Mouse (Mus musculus) forebrain, embryonic 16.5 days (tissue): ENCODE results near the gene Gm20388. TPM values are rescaled to one million over a fixed set of nuclear protein-coding genes. Genes with fewer than 3 reads are reported as not detected.
"Not testable (repeated sequence)": the region's sequence is repeated elsewhere in the genome, so short reads cannot be mapped to it uniquely, and the experiment has no call there.

Experiments
- ATAC-seq: fragments of 200-750 bp; cut with Nextera tagmentation; 2 replicates; pipeline ENCODE4 v1.8.0; 2017; ENCODE audit warnings: mild to moderate bottlenecking, moderate library complexity
- H3K27ac ChIP-seq: fragments of 300-500 bp; sonication (generic); 2 replicates; pipeline ENCODE4 v1.5.1; 2014; ENCODE audit warnings: low read length, control low read depth
- H3K27me3 ChIP-seq: fragments of 300-500 bp; sonication (generic); replicated peaks from 2 replicates; pipeline ENCODE4 v1.6.1; 2014; ENCODE audit warnings: low read length; ENCODE audit not compliant: control insufficient read depth, insufficient read depth
- H3K36me3 ChIP-seq: fragments of 300-500 bp; sonication (generic); 2 replicates; pipeline ENCODE4 v1.6.1; 2014; ENCODE audit not compliant: control insufficient read depth, insufficient read depth
- H3K4me1 ChIP-seq: fragments of 300-500 bp; sonication (generic); replicated peaks from 2 replicates; pipeline ENCODE4 v1.6.1; 2014; ENCODE audit warnings: low read length; ENCODE audit not compliant: control insufficient read depth, insufficient read depth
- H3K4me2 ChIP-seq: fragments of 300-500 bp; sonication (generic); 2 replicates; pipeline ENCODE4 v1.6.1; 2014; ENCODE audit warnings: mild to moderate bottlenecking, low read length, control low read depth
- H3K4me3 ChIP-seq: fragments of 300-500 bp; sonication (generic); replicated peaks from 2 replicates; pipeline ENCODE4 v1.5.1; 2014; ENCODE audit warnings: mild to moderate bottlenecking, low read length, control low read depth
- H3K9ac ChIP-seq: fragments of 300-500 bp; sonication (generic); replicated peaks from 2 replicates; pipeline ENCODE4 v1.6.1; 2014; ENCODE audit warnings: low read depth, low read length, control low read depth
- H3K9me3 ChIP-seq: fragments of 300-500 bp; sonication (generic); 2 replicates; pipeline ENCODE4 v1.6.1; 2016; ENCODE audit warnings: low read length; ENCODE audit not compliant: control insufficient read depth
- WGBS: fragments of 180-500 bp; shearing (Covaris S2); extraction: QIAGEN DNeasy Blood & Tissue Kit; methylation state at CpG from one replicate; pipeline ENCODE4 v1.1.7; 2014; 5-methylcytosine and 5-hydroxymethylcytosine counted together
- polyA plus RNA-seq: library from polyadenylated mRNA; unstranded; fragments of >200 nt; fragmentation: Nextera tagmentation; extraction: Ambion mirVana; gene quantifications from 2 replicates; pipeline ENCODE4 v1.2.1, GENCODE M21; 2015

Gm20388 gene
- polyA plus RNA-seq, 1 experiment from 2014 or later, result 4.7 TPM

GRCm38 (mm10) chr8:123097216-123097615, 3186.6 kb downstream of the Gm20388 start:
- Histone ChIP-seq H3K9ac (no peak overlapping the region), H3K4me1 (peaks cover 3% of the 10 kb centered on the region)

GRCm38 (mm10) chr8:123097786-123098584, 3187.3 kb downstream of the Gm20388 start:
- peaks cover 16% of the 10 kb centered on the region; the same call in 1 of the 2 replicates for H3K36me3 ChIP-seq
- no peak overlapping the region for H3K9ac ChIP-seq
- WGBS, result 73% methylated on average over 12 of the region's 12 CpGs
- H3K27me3 ChIP-seq, result no peaks in the 10 kb centered on the region
- no peak overlapping the region for H3K4me3 ChIP-seq
- H3K9me3 ChIP-seq, result no peaks in the 10 kb centered on the region
- H3K4me2 ChIP-seq, result no peak overlapping the region
- H3K27ac ChIP-seq, result no peak overlapping the region
- H3K4me1 ChIP-seq, result peaks cover 3% of the 10 kb centered on the region
- ATAC-seq, result no peak

More at GRCm38 (mm10) chr8:123097216-123097615, 3186.6 kb downstream of the Gm20388 start:
- Histone ChIP-seq H3K36me3 (peaks cover 17% of the 10 kb centered on the region; the same call in 1 of the 2 replicates), H3K4me2 (no peak overlapping the region), H3K9me3 (no peaks in the 10 kb centered on the region), H3K4me3 (no peak overlapping the region), H3K27ac (no peak overlapping the region), H3K27me3 (no peaks in the 10 kb centered on the region)
- 90% methylated on average over 11 of the region's 11 CpGs for WGBS
- no peak for ATAC-seq

GRCm38 (mm10) chr8:123100288-123100687, 3189.6 kb downstream of the Gm20388 start:
- Histone ChIP-seq H3K9me3 (no peaks in the 10 kb centered on the region), H3K9ac (no peak overlapping the region), H3K4me2 (no peak overlapping the region), H3K4me3 (no peak overlapping the region), H3K36me3 (peaks cover 16% of the 10 kb centered on the region), H3K27ac (no peak overlapping the region), H3K27me3 (no peaks in the 10 kb centered on the region), H3K4me1 (peaks cover 12% of the 10 kb centered on the region)
- ATAC-seq, result no peak
- WGBS, result 63% methylated on average over 8 of the region's 8 CpGs

GRCm38 (mm10) chr8:123101244-123101643, 3190.6 kb downstream of the Gm20388 start:
- Histone ChIP-seq H3K27ac (no peak overlapping the region), H3K4me2 (no peak overlapping the region; the same call in 1 of the 2 replicates), H3K36me3 (peaks cover 19% of the 10 kb centered on the region), H3K4me3 (no peak overlapping the region), H3K27me3 (no peaks in the 10 kb centered on the region), H3K4me1 (peaks cover 12% of the 10 kb centered on the region), H3K9me3 (no peaks in the 10 kb centered on the region), H3K9ac (no peak overlapping the region)
- 86% methylated on average over 4 of the region's 4 CpGs for WGBS
- ATAC-seq, result no peak

- WGBS, result 1% methylated on average over 56 of the region's 56 CpGs
- Histone ChIP-seq H3K36me3 (peaks cover 19% of the 10 kb centered on the region), H3K9me3 (no peaks in the 10 kb centered on the region), H3K9ac (peak within 1 kb of the TSS; percentile 89), H3K4me2 (peak within 1 kb of the TSS; percentile 88), H3K4me1 (peaks cover 12% of the 10 kb centered on the region), H3K27me3 (no peaks in the 10 kb centered on the region), H3K4me3 (peak within 1 kb of the TSS; percentile 86), H3K27ac (peak within 1 kb of the TSS; percentile 92)
- ATAC-seq, result peak; percentile 97
These were observed 3191.4 kb downstream of the Gm20388 start, which contains the start of gene Rpl13 for GRCm38 (mm10) chr8:123101735-123102685. Gene Rpl13 (plus strand): TSS chr8:123102350.

GRCm38 (mm10) chr8:123102855-123103254, 3192.2 kb downstream of the Gm20388 start:
- not testable (repeated sequence) for H3K27me3 ChIP-seq, ATAC-seq, H3K9me3 ChIP-seq
- WGBS, result 0% methylated on average over 16 of the region's 26 CpGs
- Histone ChIP-seq H3K4me1 (peaks cover 12% of the 10 kb centered on the region), H3K27ac (peak overlapping the region; percentile 23), H3K4me3 (peak overlapping the region; percentile 86), H3K9ac (peak overlapping the region; percentile 89), H3K4me2 (peak overlapping the region; percentile 88), H3K36me3 (peaks cover 16% of the 10 kb centered on the region)

- whole genome bisulfite sequencing, result 19% methylated on average over 14 of the region's 15 CpGs
These were observed 3192.6 kb downstream of the Gm20388 start for GRCm38 (mm10) chr8:123103285-123103684.

GRCm38 (mm10) chr8:123104046-123104767, 3193.6 kb downstream of the Gm20388 start:
- WGBS, result 78% methylated on average over 6 of the region's 6 CpGs
- Histone ChIP-seq H3K27me3 (no peaks in the 10 kb centered on the region), H3K4me2 (peak overlapping the region; percentile 88; the same call in 1 of the 2 replicates), H3K4me3 (no peak overlapping the region), H3K9ac (no peak overlapping the region), H3K36me3 (peaks cover 16% of the 10 kb centered on the region), H3K27ac (no peak overlapping the region), H3K4me1 (peaks cover 12% of the 10 kb centered on the region), H3K9me3 (no peaks in the 10 kb centered on the region)
- ATAC-seq, result no peak

More at GRCm38 (mm10) chr8:123103285-123103684, 3192.6 kb downstream of the Gm20388 start:
- H3K4me1 ChIP-seq, result peaks cover 12% of the 10 kb centered on the region
- peak overlapping the region; percentile 88 for H3K4me2 ChIP-seq
- peak overlapping the region; percentile 86 for H3K4me3 ChIP-seq
- peak overlapping the region; percentile 89 for H3K9ac ChIP-seq
- H3K36me3 ChIP-seq, result peaks cover 16% of the 10 kb centered on the region
- H3K27me3 ChIP-seq, result no peaks in the 10 kb centered on the region
- H3K27ac ChIP-seq, result peak overlapping the region; percentile 23; the same call in 1 of the 2 replicates
- no peaks in the 10 kb centered on the region for H3K9me3 ChIP-seq
- ATAC-seq, result no peak
